Mouse (Mus musculus) limb, embryonic 11.5 days (tissue): ENCODE data around the gene Fam78a. TPM values are rescaled to one million over a fixed set of nuclear protein-coding genes. Genes with fewer than 3 reads are reported as not detected.

Experiments used
- ATAC-seq: fragments of 200-750 bp; cut with Nextera tagmentation; 2 replicates; pipeline ENCODE4 v1.8.0; 2017; ENCODE audit warnings: low read depth; ENCODE audit not compliant: insufficient number of reproducible peaks, low FRiP score, low TSS enrichment
- DNase-seq: peaks from one replicate; pipeline ENCODE4 v3.0.0-alpha.2; 2015; ENCODE audit warnings: low spot score
- H3K27ac ChIP-seq: fragments of 300-500 bp; sonication (generic); replicated peaks from 2 replicates; pipeline ENCODE4 v1.5.1; 2014; ENCODE audit warnings: low read depth, mild to moderate bottlenecking, low read length
- H3K27me3 ChIP-seq: fragments of 300-500 bp; sonication (generic); 2 replicates; pipeline ENCODE4 v1.6.1; 2014; ENCODE audit warnings: mild to moderate bottlenecking, low read length, mixed read lengths; ENCODE audit not compliant: control insufficient read depth, insufficient read depth
- H3K36me3 ChIP-seq: fragments of 300-500 bp; sonication (generic); 2 replicates; pipeline ENCODE4 v1.6.1; 2014; ENCODE audit warnings: mild to moderate bottlenecking, low read length, moderate library complexity, mixed read lengths; ENCODE audit not compliant: control insufficient read depth, insufficient read depth
- H3K4me1 ChIP-seq: fragments of 300-500 bp; sonication (generic); 2 replicates; pipeline ENCODE4 v1.6.1; 2014; ENCODE audit warnings: low read length, mixed read lengths; ENCODE audit not compliant: control insufficient read depth, insufficient read depth
- H3K4me2 ChIP-seq: fragments of 300-500 bp; sonication (generic); 2 replicates; pipeline ENCODE4 v1.6.1; 2014; ENCODE audit warnings: low read depth, mild to moderate bottlenecking, moderate library complexity; ENCODE audit not compliant: severe bottlenecking
- H3K4me3 ChIP-seq: fragments of 300-500 bp; sonication (generic); 2 replicates; pipeline ENCODE4 v1.5.1; 2014; ENCODE audit warnings: low read depth, low read length
- H3K9ac ChIP-seq: fragments of 300-500 bp; sonication (generic); 2 replicates; pipeline ENCODE4 v1.6.1; 2014; ENCODE audit warnings: mild to moderate bottlenecking, low read length
- H3K9me3 ChIP-seq: fragments of 300-500 bp; sonication (generic); 2 replicates; pipeline ENCODE4 v1.6.1; 2016; ENCODE audit warnings: low read length; ENCODE audit not compliant: control insufficient read depth
- WGBS: fragments of 180-500 bp; shearing (Covaris S2); extraction: QIAGEN DNeasy Blood & Tissue Kit; methylation state at CpG from one replicate; pipeline ENCODE4 v1.1.7; 2014; 5-methylcytosine and 5-hydroxymethylcytosine counted together
- polyA plus RNA-seq: library from polyadenylated mRNA; unstranded; fragments of >200 nt; fragmentation: Nextera tagmentation; extraction: Ambion mirVana; gene quantifications from 2 replicates; pipeline ENCODE4 v1.2.1, GENCODE M21; 2014

The Fam78a gene
- polyA plus RNA-seq, 1 experiment from 2014 or later: 1.9 TPM

- Histone ChIP-seq H3K27ac (no peak overlapping the region), H3K27me3 (no peaks in the 10 kb centered on the region), H3K4me2 (no peak overlapping the region), H3K36me3 (no peaks in the 10 kb centered on the region), H3K4me3 (no peak overlapping the region), H3K9me3 (no peaks in the 10 kb centered on the region), H3K9ac (no peak overlapping the region), H3K4me1 (no peaks in the 10 kb centered on the region)
- ATAC-seq (no peak), DNase-seq (no peak)
- 68% methylated on average over 6 of the region's 6 CpGs for WGBS
These were observed 24.3 kb downstream of the Fam78a start for GRCm38 (mm10) chr2:32060228-32060805.

GRCm38 (mm10) chr2:32059613-32060012 lies 25.0 kb downstream of the Fam78a start:
- Histone ChIP-seq H3K4me2 (no peak overlapping the region), H3K4me3 (no peak overlapping the region), H3K9ac (no peak overlapping the region), H3K27ac (no peak overlapping the region), H3K4me1 (no peaks in the 10 kb centered on the region), H3K27me3 (no peaks in the 10 kb centered on the region), H3K36me3 (no peaks in the 10 kb centered on the region), H3K9me3 (no peaks in the 10 kb centered on the region)
- ATAC-seq (no peak), DNase-seq (no peak)
- 72% methylated on average over 6 of the region's 6 CpGs for WGBS

- H3K9me3 ChIP-seq: no peaks in the 10 kb centered on the region
- no peaks in the 10 kb centered on the region for H3K36me3 ChIP-seq
- H3K27ac ChIP-seq: no peak overlapping the region
- H3K4me2 ChIP-seq: no peak overlapping the region
- DNase-seq (no peak), ATAC-seq (no peak)
- H3K4me1 ChIP-seq: no peaks in the 10 kb centered on the region
- H3K9ac ChIP-seq: no peak overlapping the region
- 25% methylated on average over 5 of the region's 5 CpGs for WGBS
- H3K27me3 ChIP-seq: no peaks in the 10 kb centered on the region
- no peak overlapping the region for H3K4me3 ChIP-seq
These were observed 25.9 kb downstream of the Fam78a start for GRCm38 (mm10) chr2:32058716-32059115.

GRCm38 (mm10) chr2:32058241-32058640 lies 26.4 kb downstream of the Fam78a start:
- H3K9me3 ChIP-seq: no peaks in the 10 kb centered on the region
- H3K27ac ChIP-seq: no peak overlapping the region
- 78% methylated on average over 9 of the region's 9 CpGs for WGBS

GRCm38 (mm10) chr2:32057794-32058193 lies 26.9 kb downstream of the Fam78a start:
- 79% methylated on average over 4 of the region's 4 CpGs for WGBS

More at GRCm38 (mm10) chr2:32058241-32058640, 26.4 kb downstream of the Fam78a start:
- ATAC-seq (no peak), DNase-seq (no peak)
- no peaks in the 10 kb centered on the region for H3K27me3 ChIP-seq
- H3K4me3 ChIP-seq: no peak overlapping the region
- H3K9ac ChIP-seq: no peak overlapping the region
- H3K4me2 ChIP-seq: no peak overlapping the region
- no peaks in the 10 kb centered on the region for H3K4me1 ChIP-seq
- no peaks in the 10 kb centered on the region; the same call in 1 of the 2 replicates for H3K36me3 ChIP-seq

GRCm38 (mm10) chr2:32057360-32057759 lies 27.3 kb downstream of the Fam78a start:
- Histone ChIP-seq H3K9ac (no peak overlapping the region), H3K4me1 (no peaks in the 10 kb centered on the region), H3K9me3 (no peaks in the 10 kb centered on the region), H3K4me2 (no peak overlapping the region), H3K27me3 (no peaks in the 10 kb centered on the region), H3K4me3 (no peak overlapping the region), H3K27ac (no peak overlapping the region), H3K36me3 (peaks cover 1% of the 10 kb centered on the region; the same call in 1 of the 2 replicates)
- no peak for ATAC-seq
- DNase-seq: no peak
- 90% methylated on average over 2 of the region's 2 CpGs for WGBS

More at GRCm38 (mm10) chr2:32057794-32058193, 26.9 kb downstream of the Fam78a start:
- no peak for ATAC-seq
- Histone ChIP-seq H3K36me3 (no peaks in the 10 kb centered on the region; the same call in 1 of the 2 replicates), H3K4me3 (no peak overlapping the region), H3K27me3 (no peaks in the 10 kb centered on the region), H3K4me1 (no peaks in the 10 kb centered on the region), H3K9ac (no peak overlapping the region), H3K9me3 (no peaks in the 10 kb centered on the region), H3K27ac (no peak overlapping the region), H3K4me2 (no peak overlapping the region)
- no peak for DNase-seq

GRCm38 (mm10) chr2:32056524-32056923 lies 28.1 kb downstream of the Fam78a start:
- 88% methylated on average over 10 of the region's 10 CpGs for WGBS
- Histone ChIP-seq H3K9ac (no peak overlapping the region), H3K27ac (no peak overlapping the region), H3K4me1 (no peaks in the 10 kb centered on the region), H3K36me3 (peaks cover 4% of the 10 kb centered on the region; the same call in 1 of the 2 replicates), H3K9me3 (no peaks in the 10 kb centered on the region), H3K4me2 (no peak overlapping the region), H3K27me3 (no peaks in the 10 kb centered on the region), H3K4me3 (no peak overlapping the region)
- ATAC-seq (no peak), DNase-seq (no peak)

- Histone ChIP-seq H3K9me3 (no peaks in the 10 kb centered on the region), H3K27me3 (no peaks in the 10 kb centered on the region), H3K4me2 (no peak overlapping the region), H3K4me3 (no peak overlapping the region), H3K27ac (no peak overlapping the region), H3K4me1 (no peaks in the 10 kb centered on the region), H3K36me3 (peaks cover 4% of the 10 kb centered on the region; the same call in 1 of the 2 replicates), H3K9ac (no peak overlapping the region)
- DNase-seq: no peak
- 71% methylated on average over 7 of the region's 7 CpGs for WGBS
- ATAC-seq: no peak
These were observed 29.2 kb downstream of the Fam78a start for GRCm38 (mm10) chr2:32055357-32055965.
